Comparison of ENCODE assay signal across 9 mouse cellular contexts in genomic region chr6:30336912-30337311, GRCm38 (mm10). TPM values are rescaled to one million over a fixed set of nuclear protein-coding genes. Genes with fewer than 3 reads are reported as not detected.
DNase-seq lines count a peak whose midpoint lies in the region; ATAC-seq and TF ChIP-seq lines count a peak whose summit lies in the region.
"Had no signal": no experiment of that assay in that cellular context is flagged by ENCODE, and none has a peak within 500 bp of the region (broad histone marks: within the 10 kb centered on the region; RNA-seq: fewer than 3 reads in every experiment).

No protein-coding gene starts in this region.

- no peak overlapping the region for H3K9ac ChIP-seq in liver, postnatal 0 days (replicated peaks)
- H3K9ac ChIP-seq: midbrain, embryonic 12.5 days had no signal

- 8% methylated on average over 5 of the region's 5 CpGs for WGBS in liver, postnatal 0 days (ENCODE audit: insufficient replicate concordance)

- H3K4me3 ChIP-seq in liver, postnatal 0 days (ENCODE audit: low read depth, low read length) = no peak overlapping the region
- H3K4me3 ChIP-seq: midbrain, embryonic 12.5 days had no signal

- H3K4me1 ChIP-seq in liver, postnatal 0 days (ENCODE audit: insufficient read depth) = 0 out of 2 replicates have a peak, but pooled peaks cover 5% of the 10 kb centered on the region
- H3K4me1 ChIP-seq: midbrain, embryonic 12.5 days had no signal

- H3K27ac ChIP-seq in liver, postnatal 0 days (ENCODE audit: low read depth) = peak overlapping the region; percentile 31; the same call in 1 of the 2 replicates
- H3K27ac ChIP-seq: midbrain, embryonic 12.5 days had no signal

- peak; percentile 62 for TF ChIP-seq EP300 in liver, postnatal 0 days (IDR thresholded peaks at IDR 0.05; ENCODE audit: low read depth)

- peak; percentile 79 for ATAC-seq in liver, postnatal 0 days

- TF ChIP-seq CTCF in liver, postnatal 0 days (IDR thresholded peaks at IDR 0.05; ENCODE audit: low read depth) = peak; percentile 58

- no peaks in the 10 kb centered on the region for H3K27me3 ChIP-seq in liver, postnatal 0 days (ENCODE audit: insufficient read depth, low read length)
- H3K27me3 ChIP-seq: midbrain, embryonic 12.5 days had no signal

- H3K36me3 ChIP-seq in liver, postnatal 0 days (replicated peaks; ENCODE audit: insufficient read depth, low read length) = no peaks in the 10 kb centered on the region
- H3K36me3 ChIP-seq: midbrain, embryonic 12.5 days had no signal

- peak overlapping the region; percentile 6; the same call in 1 of the 2 replicates for H3K4me2 ChIP-seq in liver, postnatal 0 days (ENCODE audit: low read depth, low read length)
- H3K4me2 ChIP-seq: midbrain, embryonic 12.5 days had no signal

- peak; percentile 14 to 36 for DNase-seq in cerebellum, postnatal 14 days
- no peak for DNase-seq in cerebellum, adult 11-12 months
- peak; percentile 56 for DNase-seq in MN1 (ENCODE audit: low spot score)
- peak; percentile 68 for DNase-seq in gastrocnemius, postnatal 25 days
- DNase-seq in kidney, adult 11 months = peak; percentile 80
- peak; percentile 66 for DNase-seq in liver, postnatal 0 days
- DNase-seq in right cerebral cortex, postnatal 4 days = peak; percentile 18
- DNase-seq in cerebellum, adult 18-20 months = no peak

- H3K9me3 ChIP-seq in liver, postnatal 0 days (ENCODE audit: low read length) = no peaks in the 10 kb centered on the region
- H3K9me3 ChIP-seq: midbrain, embryonic 12.5 days had no signal

RNA-seq across cellular contexts. Expression of gene Ube2h, which starts 32.6 kb away (rescaled TPM):
- total RNA-seq in gastrocnemius, postnatal 25 days (2021) = 10 to 100 TPM; 50.4 to 62.2 TPM
- polyA plus RNA-seq in liver, postnatal 0 days (2015; fragmentation: Nextera tagmentation; extraction: Ambion mirVana) = 18.2 and 23.5 TPM in 2 replicates

RNA-seq across cellular contexts. Expression of gene Zc3hc1, which starts 53.9 kb away (rescaled TPM):
- 10 to 100 TPM; 15.2 to 15.8 TPM for total RNA-seq in gastrocnemius, postnatal 25 days (2021)
- polyA plus RNA-seq in liver, postnatal 0 days (2015; fragmentation: Nextera tagmentation; extraction: Ambion mirVana) = 12.5 and 14.4 TPM in 2 replicates

Comparison
In these comparisons a context has a peak if more than half of its experiments do, and no peak if none do; other contexts are left out.
1. DNase-seq: peak in cerebellum, postnatal 14 days (2 of 2), MN1 (single experiment), gastrocnemius, postnatal 25 days (single experiment), kidney, adult 11 months (single experiment), liver, postnatal 0 days (single experiment) and right cerebral cortex, postnatal 4 days (single experiment); none in cerebellum, adult 11-12 months (single experiment) and cerebellum, adult 18-20 months (0 of 2).